Mouse (Mus musculus) CH12.LX (cell line): Measurements from ENCODE around the gene A330070K13Rik.

ENCODE experiments used
- JUND ChIP-seq: conservative IDR thresholded peaks from 2 replicates; pipeline ENCODE4 v1.6.1; 2011; ENCODE audit warnings: low read depth, low read length, improper control_type of control experiment
- MAFK ChIP-seq: IDR thresholded peaks from 2 replicates; pipeline ENCODE4 v1.6.1; 2011; ENCODE audit warnings: low read length, improper control_type of control experiment; ENCODE audit not compliant: insufficient replicate concordance
- NRF1 ChIP-seq: IDR thresholded peaks from 2 replicates; pipeline ENCODE4 v1.6.1; 2014; ENCODE audit warnings: low read depth, mild to moderate bottlenecking, inconsistent platforms, low read length, improper control_type of control experiment, moderate library complexity
- USF2 ChIP-seq: conservative IDR thresholded peaks from 2 replicates; pipeline ENCODE4 v1.6.1; 2011; ENCODE audit warnings: low read depth, low read length, improper control_type of control experiment

DNA sequence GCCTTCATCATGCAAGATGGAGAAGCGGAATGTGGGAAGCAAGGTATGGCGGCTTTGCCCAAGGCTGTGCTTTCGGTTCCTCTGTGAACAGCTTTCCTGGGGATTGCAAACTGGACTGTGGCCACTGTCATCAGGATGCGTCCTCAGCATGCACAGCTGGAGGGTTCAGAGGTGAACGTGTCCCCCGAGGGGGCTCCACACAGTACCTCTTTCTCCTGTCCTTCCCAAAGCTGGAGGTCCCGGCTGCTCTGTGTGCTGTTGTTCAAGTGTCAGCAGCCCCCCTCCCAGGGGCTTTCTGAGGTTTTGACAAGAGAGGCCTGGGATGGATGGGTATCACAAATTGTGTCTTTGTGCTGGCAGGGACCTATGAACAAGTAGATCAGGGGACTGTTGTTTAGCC is 2.0 kb upstream of the A330070K13Rik start:
- TF ChIP-seq USF2 (no peak), MAFK (no peak), JUND (no peak), NRF1 (no peak)
